Comparison of ENCODE assay signal across 13 mouse cellular contexts in genomic region chr11:93643006-93643405, GRCm38 (mm10).
"Had no signal": no experiment of that assay in that cellular context is flagged by ENCODE, and none has a peak within 500 bp of the region (broad histone marks: within the 10 kb centered on the region; RNA-seq: fewer than 3 reads in every experiment).

No protein-coding gene starts in this region.

- H3K27ac ChIP-seq: kidney, embryonic 15.5 days; limb, embryonic 12.5 days; liver, embryonic 13.5 days; lung, embryonic 15.5 days; midbrain, embryonic 12.5 days; neural tube, embryonic 13.5 days had no signal

- H3K4me1 ChIP-seq: kidney, embryonic 15.5 days; limb, embryonic 12.5 days; liver, embryonic 13.5 days; lung, embryonic 15.5 days had no signal

- DNase-seq: kidney, postnatal 14 days; liver; liver, embryonic 13.5 days; liver, postnatal 0 days; lung, postnatal 14 days; right cerebral cortex, postnatal 14 days; thymus, postnatal 36 days had no signal

- H3K27me3 ChIP-seq: kidney, embryonic 15.5 days; liver, embryonic 13.5 days; lung, embryonic 15.5 days; midbrain, embryonic 12.5 days; neural tube, embryonic 13.5 days had no signal

- H3K4me3 ChIP-seq: kidney, embryonic 15.5 days; limb, embryonic 12.5 days; liver, embryonic 13.5 days; lung, embryonic 15.5 days; midbrain, embryonic 12.5 days; neural tube, embryonic 13.5 days had no signal

- ATAC-seq: liver, postnatal 0 days; midbrain, embryonic 16.5 days had no signal
